Mouse (Mus musculus) sigmoid colon, adult 10 weeks (tissue): Measurements from ENCODE around the gene Ctsc. TPM values are rescaled to one million over a fixed set of nuclear protein-coding genes. Genes with fewer than 3 reads are reported as not detected.

ENCODE experiments used
- polyA plus RNA-seq: library from polyadenylated mRNA; stranded (reverse); fragments of 350-450 nt; fragmentation: Illumina TruSeq; extraction: RNeasy Lipid Tissue Mini Kit (QIAGEN cat#74804); gene quantifications from one replicate; pipeline ENCODE4 v1.2.3, GENCODE M21; 2014; ENCODE audit warnings: low read depth, low replicate concordance

Gene Ctsc
- polyA plus RNA-seq = 206 TPM

DNA sequence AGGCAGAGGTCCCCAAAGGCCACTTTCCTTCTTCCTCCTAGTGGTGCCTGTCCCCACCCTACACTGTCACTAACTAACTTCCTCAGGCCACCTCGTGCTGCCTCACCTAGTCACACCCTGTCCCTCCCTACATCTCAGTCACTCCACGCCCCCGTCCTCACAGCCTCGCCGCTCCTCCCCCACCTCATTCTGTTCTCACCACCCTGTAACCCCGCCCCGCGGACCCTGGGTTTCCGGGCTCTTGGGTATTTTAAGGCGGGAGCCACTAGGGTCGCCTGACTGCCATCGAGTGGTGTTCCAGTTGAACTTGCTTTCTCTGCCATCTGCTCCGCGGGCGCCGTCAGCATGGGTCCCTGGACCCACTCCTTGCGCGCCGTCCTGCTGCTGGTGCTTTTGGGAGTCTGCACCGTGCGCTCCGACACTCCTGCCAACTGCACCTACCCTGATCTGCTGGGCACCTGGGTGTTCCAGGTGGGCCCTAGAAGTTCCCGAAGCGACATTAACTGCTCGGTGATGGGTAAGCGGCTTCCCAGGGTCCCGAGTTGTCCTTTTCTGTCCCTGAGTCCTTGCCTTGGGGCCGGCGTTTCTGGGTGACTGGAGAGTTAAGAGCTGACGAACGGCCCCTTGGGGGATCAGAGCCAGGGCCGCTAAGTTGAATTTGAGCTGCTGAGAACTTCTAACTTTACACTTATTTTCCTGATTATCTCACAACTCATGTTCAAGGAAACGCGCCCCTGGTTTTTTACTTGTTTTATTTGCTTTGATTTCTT is at the start of gene Ctsc:
TSS of gene Ctsc (plus strand) at position 228 of the 770 bp plus-strand sequence.

Other genes with a start within 250 kb of the Ctsc start
- gene Rab38, start 152.2 kb downstream of the Ctsc start, polyA plus RNA-seq = 3.6 TPM